Comparison of ENCODE assay signal across 11 mouse cellular contexts in genomic region chr13:98503601-98504000, GRCm38 (mm10). TPM values are rescaled to one million over a fixed set of nuclear protein-coding genes. Genes with fewer than 3 reads are reported as not detected.
DNase-seq lines count a peak whose midpoint lies in the region; ATAC-seq and TF ChIP-seq lines count a peak whose summit lies in the region.
"Had no signal": no experiment of that assay in that cellular context is flagged by ENCODE, and none has a peak within 500 bp of the region (broad histone marks: within the 10 kb centered on the region; RNA-seq: fewer than 3 reads in every experiment).

No protein-coding gene starts in this region.

- peak; percentile 34; the same call in 1 of the 2 replicates for ATAC-seq in forebrain, embryonic 11.5 days (replicated peaks; ENCODE audit: low FRiP score)
- no peak for ATAC-seq in forebrain, embryonic 16.5 days
- ATAC-seq in lung, embryonic 15.5 days (ENCODE audit: borderline replicate concordance, extremely low read depth, low FRiP score, low TSS enrichment): no peak
- ATAC-seq in neural tube, embryonic 11.5 days (ENCODE audit: insufficient read depth, low FRiP score, low TSS enrichment): peak; percentile 66
- ATAC-seq: Patski had no signal

- no peak overlapping the region for H3K27ac ChIP-seq in forebrain, embryonic 11.5 days (ENCODE audit: low read depth, low read length)
- H3K27ac ChIP-seq in forebrain, embryonic 16.5 days (ENCODE audit: low read length): no peak overlapping the region
- H3K27ac ChIP-seq in lung, embryonic 15.5 days: no peak overlapping the region
- H3K27ac ChIP-seq in neural tube, embryonic 11.5 days (ENCODE audit: low read depth, low read length): no peak overlapping the region
- H3K27ac ChIP-seq: heart, adult 2 months had no signal

- H3K27me3 ChIP-seq in forebrain, embryonic 11.5 days (ENCODE audit: control insufficient read depth, insufficient read depth, low read length): peaks cover 79% of the 10 kb centered on the region
- H3K27me3 ChIP-seq in forebrain, embryonic 16.5 days (replicated peaks; ENCODE audit: control insufficient read depth, insufficient read depth, low read length): peaks cover 80% of the 10 kb centered on the region
- H3K27me3 ChIP-seq in lung, embryonic 15.5 days: peaks cover 95% of the 10 kb centered on the region
- peaks cover 80% of the 10 kb centered on the region for H3K27me3 ChIP-seq in neural tube, embryonic 11.5 days (ENCODE audit: control insufficient read depth, insufficient read depth, low read length)
- H3K27me3 ChIP-seq: Patski had no signal

- TF ChIP-seq POLR2A in lung, adult 2 months (IDR thresholded peaks at IDR 0.05; ENCODE audit: borderline replicate concordance, extremely low read depth, low read depth, low read length): no peak

- H3K36me3 ChIP-seq in forebrain, embryonic 11.5 days (ENCODE audit: control insufficient read depth, insufficient read depth, low read length): no peaks in the 10 kb centered on the region
- no peaks in the 10 kb centered on the region for H3K36me3 ChIP-seq in forebrain, embryonic 16.5 days (ENCODE audit: control insufficient read depth, insufficient read depth)
- H3K36me3 ChIP-seq in lung, embryonic 15.5 days: no peaks in the 10 kb centered on the region
- H3K36me3 ChIP-seq in neural tube, embryonic 11.5 days (ENCODE audit: control insufficient read depth, insufficient read depth, low read length): no peaks in the 10 kb centered on the region

- H3K4me3 ChIP-seq in forebrain, embryonic 11.5 days (ENCODE audit: low read depth, low read length): no peak overlapping the region
- H3K4me3 ChIP-seq in forebrain, embryonic 16.5 days (replicated peaks; ENCODE audit: low read length): no peak overlapping the region
- no peak overlapping the region for H3K4me3 ChIP-seq in lung, embryonic 15.5 days
- no peak overlapping the region for H3K4me3 ChIP-seq in lung, adult 2 months (replicated peaks; ENCODE audit: extremely low read depth, low read depth, low read length)
- H3K4me3 ChIP-seq in neural tube, embryonic 11.5 days (ENCODE audit: low read depth, low read length): peak overlapping the region; percentile 37; the same call in 1 of the 2 replicates

- no peak for TF ChIP-seq CTCF in lung, adult 2 months (IDR thresholded peaks at IDR 0.05; ENCODE audit: insufficient read depth, low read length)

- H3K9ac ChIP-seq in forebrain, embryonic 11.5 days (ENCODE audit: low read length): no peak overlapping the region
- no peak overlapping the region for H3K9ac ChIP-seq in forebrain, embryonic 16.5 days (replicated peaks; ENCODE audit: low read depth, low read length)
- no peak overlapping the region for H3K9ac ChIP-seq in lung, embryonic 15.5 days
- H3K9ac ChIP-seq in neural tube, embryonic 11.5 days (ENCODE audit: low read length): no peak overlapping the region

- WGBS in forebrain, embryonic 11.5 days: under 1% methylated on average over 8 of the region's 8 CpGs
- under 1% methylated on average over 8 of the region's 8 CpGs for WGBS in forebrain, embryonic 16.5 days
- 4% methylated on average over 8 of the region's 8 CpGs for WGBS in lung, embryonic 15.5 days
- 7% methylated on average over 8 of the region's 8 CpGs for WGBS in lung, adult 2 months
- under 1% methylated on average over 8 of the region's 8 CpGs for WGBS in neural tube, embryonic 11.5 days

- peak overlapping the region; percentile 64; the same call in 1 of the 2 replicates for H3K4me2 ChIP-seq in forebrain, embryonic 11.5 days (ENCODE audit: low read depth, low read length, severe bottlenecking)
- no peak overlapping the region for H3K4me2 ChIP-seq in forebrain, embryonic 16.5 days (ENCODE audit: low read length)
- H3K4me2 ChIP-seq in lung, embryonic 15.5 days: peak overlapping the region; percentile 81; the same call in 1 of the 2 replicates
- H3K4me2 ChIP-seq in neural tube, embryonic 11.5 days (ENCODE audit: low read depth): peak overlapping the region; percentile 90

- peak; percentile 70 for DNase-seq in forebrain, embryonic 11.5 days (ENCODE audit: low spot score)
- DNase-seq in lung, adult 2 months: no peak
- peak; percentile 74 for DNase-seq in forelimb bud, embryonic 11.5 days (ENCODE audit: low read depth, low spot score)
- DNase-seq in neural tube, embryonic 11.5 days (ENCODE audit: low spot score): peak; percentile 63
- no peak for DNase-seq in layer of hippocampus, adult 18-20 months (ENCODE audit: low spot score in 2 of 2)
- no peak for DNase-seq in frontal cortex, adult 2 months (ENCODE audit: extremely low spot score in 1 of 2, low spot score in 1 of 2)

- H3K4me1 ChIP-seq in forebrain, embryonic 11.5 days (replicated peaks; ENCODE audit: control insufficient read depth, insufficient read depth, low read length): peaks cover 2% of the 10 kb centered on the region; the same call in 1 of the 2 replicates
- H3K4me1 ChIP-seq in forebrain, embryonic 16.5 days (replicated peaks; ENCODE audit: control insufficient read depth, insufficient read depth, low read length): peaks cover 10% of the 10 kb centered on the region
- peaks cover 28% of the 10 kb centered on the region for H3K4me1 ChIP-seq in lung, embryonic 15.5 days
- peaks cover 4% of the 10 kb centered on the region; the same call in 1 of the 2 replicates for H3K4me1 ChIP-seq in lung, adult 2 months (ENCODE audit: control insufficient read depth, insufficient read depth, low read length)
- H3K4me1 ChIP-seq in neural tube, embryonic 11.5 days (ENCODE audit: control insufficient read depth, insufficient read depth, low read length): peaks cover 20% of the 10 kb centered on the region; the same call in 1 of the 2 replicates

- no peaks in the 10 kb centered on the region for H3K9me3 ChIP-seq in forebrain, embryonic 11.5 days (ENCODE audit: control insufficient read depth, low read length)
- H3K9me3 ChIP-seq in forebrain, embryonic 16.5 days (ENCODE audit: control insufficient read depth, low read length): no peaks in the 10 kb centered on the region
- no peaks in the 10 kb centered on the region for H3K9me3 ChIP-seq in lung, embryonic 15.5 days
- H3K9me3 ChIP-seq in neural tube, embryonic 11.5 days (ENCODE audit: control insufficient read depth, low read length): no peaks in the 10 kb centered on the region

RNA-seq across cellular contexts. Expression of gene Gm10320, which starts 11.8 kb away (rescaled TPM):
- 1.5 and 1.9 TPM in 2 replicates for polyA plus RNA-seq in forebrain, embryonic 11.5 days (2014; fragmentation: Nextera tagmentation; extraction: Ambion mirVana)
- 0.60 and 1.3 TPM in 2 replicates for polyA plus RNA-seq in forebrain, embryonic 16.5 days (2015; fragmentation: Nextera tagmentation; extraction: Ambion mirVana)
- polyA plus RNA-seq in lung, embryonic 15.5 days (2015; fragmentation: Nextera tagmentation; extraction: Ambion mirVana): 1.3 and 1.6 TPM in 2 replicates
- 0.52 and 1.1 TPM in 2 replicates for polyA plus RNA-seq in lung, adult 2 months (2012; rRNA removed)
- 1.1 and 1.4 TPM in 2 replicates for polyA plus RNA-seq in neural tube, embryonic 11.5 days (2014; fragmentation: Nextera tagmentation; extraction: Ambion mirVana)
- not detected for total RNA-seq in layer of hippocampus, adult 18-20 months (2021)
- 0.27 and 0.42 TPM in 2 replicates for polyA plus RNA-seq in frontal cortex, adult 2 months (2012; rRNA removed)
- total RNA-seq: heart, adult 2 months; layer of hippocampus, postnatal 14 days had no signal

Comparison
In these comparisons a context has a peak if more than half of its experiments do, and no peak if none do; other contexts are left out.
1. ATAC-seq: peak in forebrain, embryonic 11.5 days (single experiment) and neural tube, embryonic 11.5 days (single experiment); none in forebrain, embryonic 16.5 days (single experiment) and lung, embryonic 15.5 days (single experiment).
2. DNase-seq: peak in forebrain, embryonic 11.5 days (single experiment), forelimb bud, embryonic 11.5 days (single experiment) and neural tube, embryonic 11.5 days (single experiment); none in lung, adult 2 months (single experiment), layer of hippocampus, adult 18-20 months (0 of 2) and frontal cortex, adult 2 months (0 of 2).